Mouse (Mus musculus): ENCODE measurements around the gene Asna1.
A peak's percentile ranks its signal among the peaks of the same experiment; 100 is the strongest.

The Asna1 gene

DNA sequence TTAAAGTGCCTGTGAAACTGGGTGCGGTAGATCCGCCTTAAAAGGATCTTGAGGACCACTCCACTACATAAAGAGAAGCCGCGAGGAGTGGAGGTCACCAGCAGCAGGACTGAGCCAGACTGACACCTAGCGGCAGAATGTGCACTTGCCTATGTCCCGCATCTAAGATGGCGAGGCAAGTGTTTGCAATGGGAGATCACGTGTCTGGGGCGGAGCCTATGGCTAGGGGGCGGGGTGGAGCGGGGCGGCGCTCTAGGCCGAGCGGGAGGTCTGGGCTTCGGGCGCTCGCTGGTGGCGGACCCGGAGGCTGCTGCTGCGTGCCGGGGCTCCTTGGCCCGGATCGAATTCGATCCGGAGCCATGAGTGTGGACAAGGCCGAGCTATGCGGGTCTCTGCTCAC, 34.7 kb downstream of the Asna1 start, which contains the start of gene Hook2:
Hook2 (plus strand) TSS at position 255 of the 400 bp plus-strand sequence.
- DNase-seq (ENCODE audit: low read depth, low spot score) = peak; percentile 99

DNA sequence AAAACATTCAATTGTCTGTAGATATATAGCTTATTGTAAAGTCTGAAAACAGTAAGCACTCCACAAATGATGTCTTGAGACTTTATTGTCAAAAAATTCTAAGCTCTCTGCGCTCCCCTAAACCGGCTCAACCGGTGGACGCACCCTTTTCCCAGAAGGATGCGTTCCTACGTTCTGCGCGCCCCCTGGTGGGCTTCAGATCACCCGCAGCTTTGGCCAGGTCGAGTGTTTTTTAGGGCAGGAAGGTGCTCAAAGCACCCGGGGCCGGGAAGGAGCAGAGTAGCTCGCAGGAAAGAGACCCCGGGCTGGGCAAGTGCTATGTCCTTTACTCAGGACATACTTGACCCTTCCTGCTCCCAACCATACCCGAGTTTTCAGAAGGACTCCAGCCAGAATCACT, 35.3 kb downstream of the Asna1 start:
- peak; percentile 94 for DNase-seq (ENCODE audit: low read depth, low spot score)

DNA sequence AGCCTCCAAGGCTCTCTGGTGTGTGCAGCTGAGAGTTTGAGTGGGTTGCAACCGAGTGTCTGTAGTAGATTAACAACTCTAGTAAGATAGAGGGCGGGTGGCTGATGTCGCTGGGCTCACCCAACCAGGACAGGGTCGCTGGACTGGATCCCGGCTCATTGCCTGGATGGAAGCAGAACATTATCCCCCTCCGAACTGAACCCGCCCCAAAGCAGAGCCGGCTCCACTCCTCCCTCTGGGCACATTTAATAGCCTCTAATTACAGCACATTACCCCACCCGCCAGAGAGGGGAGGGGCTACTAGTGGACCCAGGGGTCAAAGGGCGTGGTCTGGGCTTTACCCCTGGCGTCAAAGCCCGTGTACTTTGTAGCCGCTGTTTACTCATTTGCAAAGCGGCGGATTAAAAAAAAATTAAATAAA, 35.8 kb downstream of the Asna1 start:
- no peak for DNase-seq (ENCODE audit: low read depth, low spot score)

DNA sequence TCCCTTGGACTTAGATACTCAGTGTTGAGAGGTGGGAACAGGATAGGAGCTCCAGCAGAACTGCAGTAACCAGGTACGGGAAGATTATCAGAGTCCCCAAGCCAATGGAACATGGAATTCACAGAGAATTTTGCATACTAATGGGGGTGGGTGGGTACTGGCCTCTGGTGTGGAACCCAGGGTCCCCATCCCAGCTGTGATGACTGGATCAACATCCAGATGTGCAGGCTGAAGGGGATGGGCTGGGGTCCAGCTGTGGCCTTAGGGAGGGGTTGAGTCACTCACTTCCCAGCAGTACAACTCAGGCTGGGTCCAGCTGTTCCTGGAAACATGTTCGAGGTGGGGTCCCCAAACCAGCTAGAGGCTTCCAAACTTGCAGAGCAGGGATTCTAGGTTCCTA, 37.2 kb downstream of the Asna1 start:
- DNase-seq (ENCODE audit: low read depth, low spot score) = no peak

DNA sequence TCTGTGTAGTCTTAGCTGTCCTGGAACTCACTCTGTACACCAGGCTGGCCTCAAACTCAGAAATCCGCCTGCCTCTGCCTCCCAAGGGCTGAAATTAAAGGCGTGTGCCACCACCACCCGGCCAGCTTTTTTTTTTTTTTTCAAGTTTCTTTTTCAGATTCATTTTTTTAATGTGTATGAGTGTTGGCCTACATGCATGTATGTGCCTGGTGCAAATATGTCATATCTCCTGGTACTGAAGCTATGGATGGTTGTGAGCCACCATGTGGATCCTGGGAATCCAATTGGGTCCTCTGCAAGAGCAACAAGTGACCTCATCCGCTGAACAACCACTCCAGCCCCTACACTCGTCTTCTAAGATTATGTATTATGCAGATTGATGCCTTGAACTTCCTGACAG, 37.7 kb downstream of the Asna1 start:
- no peak for DNase-seq (ENCODE audit: low read depth, low spot score)

DNA sequence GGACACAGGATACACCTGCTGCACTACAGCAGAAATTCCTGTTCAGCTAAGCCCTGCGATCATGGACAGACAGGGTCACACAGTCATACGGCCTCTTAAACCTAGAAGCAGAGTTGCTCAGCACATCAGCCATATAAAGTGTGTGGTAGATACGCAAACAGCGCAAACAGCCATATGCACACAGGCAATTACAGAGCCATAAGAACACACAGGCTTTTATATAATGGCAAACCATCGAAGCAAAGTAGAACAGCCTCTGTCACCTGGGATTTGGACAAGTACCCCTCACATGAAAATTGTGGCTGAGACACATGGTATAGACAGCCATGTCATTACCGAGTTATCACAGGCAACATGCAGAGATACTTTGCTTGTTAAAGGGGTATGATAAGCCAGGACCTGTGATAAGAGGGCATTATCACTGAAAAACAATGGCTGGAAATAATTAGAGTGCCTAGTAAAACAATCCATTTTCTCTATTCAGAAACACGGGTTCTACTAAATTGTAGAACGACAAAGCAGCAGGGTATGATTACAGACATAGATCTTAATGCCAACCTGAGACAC, 38.6 kb downstream of the Asna1 start:
- DNase-seq (ENCODE audit: low read depth, low spot score) = no peak

DNA sequence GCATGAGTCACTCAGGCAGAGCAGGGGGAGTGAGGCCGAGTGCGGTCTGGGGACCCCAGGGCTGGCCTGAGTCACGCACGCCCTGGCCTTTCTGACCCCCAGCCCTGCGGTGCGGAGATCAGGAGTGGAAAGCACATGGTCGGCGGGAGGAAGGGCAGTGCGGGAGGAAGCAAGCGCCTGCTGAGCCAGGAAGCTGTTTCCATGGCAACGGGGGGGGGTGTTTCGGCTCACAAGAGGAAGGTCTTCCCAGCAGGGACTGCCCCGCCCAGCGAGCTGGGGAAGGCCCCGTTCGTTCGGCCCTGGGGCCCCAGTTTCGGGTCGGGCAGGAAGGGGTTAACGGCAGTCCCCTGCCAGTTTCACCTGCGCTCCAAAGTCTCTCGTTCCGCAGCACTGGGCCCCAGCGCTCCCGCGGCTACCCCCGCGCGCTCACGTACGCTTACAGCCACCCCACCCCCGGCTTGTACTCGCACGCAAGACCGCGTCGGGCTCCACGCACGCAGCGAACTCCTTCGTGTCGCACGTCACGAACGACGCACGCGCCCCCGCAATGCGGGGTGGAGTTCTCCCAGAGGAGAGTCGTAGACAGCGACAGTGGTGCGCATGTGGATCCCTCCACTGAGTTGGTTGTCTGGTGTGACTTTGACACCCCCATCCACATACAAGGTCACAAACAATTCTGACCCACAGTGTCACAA, 39.2 kb downstream of the Asna1 start:
- DNase-seq (ENCODE audit: low read depth, low spot score) = no peak

DNA sequence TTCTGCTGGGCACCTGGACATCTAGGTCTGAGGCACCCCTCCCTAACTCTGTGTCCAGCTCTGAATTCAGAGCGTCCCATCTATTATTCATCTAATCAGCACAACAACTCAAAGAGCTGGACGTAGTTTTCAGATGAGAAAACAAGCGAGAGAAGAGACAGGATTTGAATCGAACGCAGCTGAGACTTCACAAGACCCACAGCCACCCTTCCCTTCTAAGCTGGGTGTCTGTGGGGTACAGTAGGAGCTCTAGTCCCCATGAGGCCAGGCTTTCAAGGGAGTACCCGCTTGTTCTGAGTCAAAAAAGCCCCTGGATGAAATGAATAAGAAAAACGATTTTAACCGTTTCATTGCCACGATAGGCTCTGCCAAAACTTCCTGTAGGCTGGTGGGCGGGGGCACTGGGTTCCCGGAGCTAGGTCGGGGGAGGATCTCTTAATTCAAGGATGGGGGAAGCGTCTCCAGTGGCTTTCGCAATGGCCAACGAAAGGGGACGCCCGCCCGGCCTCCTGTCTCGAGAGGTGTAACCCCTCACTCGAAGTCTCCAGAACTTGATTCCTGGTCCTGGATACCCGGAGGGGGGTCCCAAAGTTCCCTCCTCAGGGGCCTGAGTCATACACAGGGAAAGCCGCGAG, 39.9 kb downstream of the Asna1 start:
- no peak for DNase-seq (ENCODE audit: low read depth, low spot score)

DNA sequence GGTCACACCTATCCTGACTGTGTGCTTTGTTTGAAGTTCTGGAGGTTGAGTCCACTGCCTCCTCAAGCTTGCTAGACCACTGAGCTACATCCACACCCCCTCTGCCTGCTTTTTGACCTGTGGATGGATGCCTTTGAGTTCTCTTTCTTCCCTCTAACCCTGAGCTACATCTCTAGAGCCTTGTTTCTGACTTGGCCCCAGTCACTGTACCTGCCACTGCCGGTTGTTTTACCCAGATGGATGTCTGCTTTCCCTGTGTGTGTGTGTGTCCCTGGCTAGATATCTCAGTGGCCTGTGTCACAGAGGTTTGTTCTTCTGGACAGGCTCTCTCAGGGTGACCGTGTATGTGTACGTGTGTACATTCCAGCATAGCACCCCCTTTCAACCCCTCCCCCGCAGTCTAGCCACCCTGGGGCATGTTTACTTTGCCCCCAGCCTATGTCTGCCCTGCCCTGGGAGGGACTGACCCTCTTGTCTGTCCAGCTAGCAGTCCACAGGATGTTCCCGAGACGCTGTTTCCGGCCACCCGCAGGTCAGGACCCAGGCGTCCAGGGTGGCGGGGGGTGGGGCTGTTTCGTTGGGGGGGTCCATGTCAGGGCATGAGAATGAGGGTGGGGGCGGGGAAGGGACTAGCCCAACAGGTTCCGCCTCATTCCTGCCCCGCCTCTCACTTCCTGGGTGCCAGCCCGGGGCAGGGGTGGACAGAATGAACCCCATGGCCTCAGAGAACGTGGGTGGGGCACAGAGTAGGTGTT, 40.6 kb downstream of the Asna1 start:
- DNase-seq (ENCODE audit: low read depth, low spot score) = no peak

DNA sequence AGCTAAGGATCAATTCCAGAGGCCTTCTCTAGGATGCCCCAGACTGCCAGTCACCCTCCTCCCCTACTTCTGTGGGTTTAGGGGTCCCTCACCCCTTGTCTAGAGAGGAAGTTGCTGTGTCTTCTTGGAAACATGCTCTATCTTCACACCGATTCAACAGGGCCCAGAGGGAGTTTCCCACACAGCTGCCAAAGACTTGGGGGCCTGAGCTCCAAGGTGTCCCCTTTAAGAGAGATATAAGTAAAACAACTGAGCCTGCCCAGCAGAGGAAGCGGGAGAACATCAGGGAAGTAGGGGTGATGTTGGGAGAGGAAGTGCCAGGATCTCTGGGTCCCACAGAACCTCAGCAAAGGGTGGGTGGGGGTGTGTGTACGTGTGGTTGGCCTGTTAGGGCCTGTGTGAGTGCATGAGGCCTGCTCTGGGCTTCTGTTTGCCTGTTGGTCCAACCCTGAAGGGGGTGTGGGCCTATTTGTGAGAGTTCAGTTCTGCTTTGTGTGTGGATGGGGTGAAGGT, 42.5 kb downstream of the Asna1 start:
- DNase-seq (ENCODE audit: low read depth, low spot score) = no peak

DNA sequence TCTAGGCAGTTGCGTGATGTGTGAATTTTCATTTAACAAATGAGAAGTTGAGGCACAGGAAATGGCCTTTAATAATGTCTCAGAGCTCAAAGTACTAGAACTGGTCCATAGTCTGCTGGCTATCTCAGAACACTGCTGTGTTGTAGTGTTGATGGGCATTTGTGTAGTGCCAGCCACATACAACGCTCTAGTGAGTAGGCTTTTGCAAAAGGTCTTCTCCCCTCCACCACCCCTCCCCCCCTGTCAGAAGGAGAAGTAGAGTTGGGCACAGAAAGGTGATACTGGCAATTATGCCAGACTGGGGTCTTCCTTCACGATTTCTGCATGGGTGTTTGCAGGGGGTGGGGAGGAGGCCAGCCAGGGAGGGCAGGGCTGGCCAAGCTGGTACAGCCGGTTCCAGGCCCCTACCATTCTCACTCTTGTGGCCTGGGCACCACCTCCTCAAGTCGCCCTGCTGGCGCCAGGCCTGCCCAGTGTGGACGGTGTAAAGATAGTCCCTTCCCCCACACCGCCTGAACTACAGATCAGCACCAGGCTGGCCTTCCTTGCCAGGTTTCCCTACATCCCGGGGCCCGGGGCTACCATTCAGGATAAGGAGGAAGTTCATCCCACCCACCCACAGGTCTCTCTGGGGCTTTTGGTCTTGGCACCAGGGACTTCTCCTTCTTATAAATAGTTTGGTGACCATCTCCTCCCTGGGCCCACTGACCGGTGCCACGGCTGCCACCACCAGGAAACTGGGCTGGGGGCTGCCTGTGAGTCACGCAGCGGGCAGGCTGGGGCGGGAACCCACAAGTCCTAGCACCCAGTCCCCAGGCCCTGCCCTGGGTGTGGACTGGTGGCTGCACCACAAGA, 43.2 kb downstream of the Asna1 start:
- no peak for DNase-seq (ENCODE audit: low read depth, low spot score)

DNA sequence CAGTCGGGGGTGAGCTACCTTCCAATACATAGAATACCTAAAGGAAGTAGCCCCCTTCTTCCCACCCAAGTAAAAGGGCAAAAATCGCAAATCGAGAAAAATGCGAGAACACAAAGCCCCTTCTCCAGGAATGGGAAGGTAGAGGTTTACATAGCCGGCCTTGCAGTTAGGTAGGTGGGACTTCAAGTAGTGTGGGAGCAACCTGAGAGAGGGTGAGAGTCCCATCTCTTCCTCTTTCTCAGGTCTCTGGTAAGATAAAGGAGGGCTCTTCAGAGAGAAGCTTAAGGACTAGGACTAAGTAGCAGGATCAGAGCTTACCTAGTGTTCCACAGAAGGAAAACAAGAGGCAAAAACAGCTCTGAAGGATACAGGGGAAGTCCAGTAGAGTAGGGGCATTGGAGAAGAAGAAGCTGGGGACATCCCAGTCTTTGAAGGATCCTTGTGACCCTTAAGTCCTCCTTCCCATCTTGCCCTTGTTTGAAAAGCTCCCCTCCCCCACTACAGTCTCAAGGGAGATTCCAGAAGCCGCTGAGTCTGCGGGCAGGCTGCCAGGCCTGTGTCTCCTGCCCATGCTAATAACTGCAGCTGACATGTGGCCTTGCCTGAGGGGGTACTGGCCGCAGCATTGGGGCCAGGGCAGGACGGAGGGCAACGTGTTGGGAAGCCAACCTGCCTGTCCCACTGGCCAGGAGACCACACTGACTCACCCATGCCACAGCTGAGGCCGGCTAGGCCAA, 44.3 kb downstream of the Asna1 start:
- DNase-seq (ENCODE audit: low read depth, low spot score) = no peak

DNA sequence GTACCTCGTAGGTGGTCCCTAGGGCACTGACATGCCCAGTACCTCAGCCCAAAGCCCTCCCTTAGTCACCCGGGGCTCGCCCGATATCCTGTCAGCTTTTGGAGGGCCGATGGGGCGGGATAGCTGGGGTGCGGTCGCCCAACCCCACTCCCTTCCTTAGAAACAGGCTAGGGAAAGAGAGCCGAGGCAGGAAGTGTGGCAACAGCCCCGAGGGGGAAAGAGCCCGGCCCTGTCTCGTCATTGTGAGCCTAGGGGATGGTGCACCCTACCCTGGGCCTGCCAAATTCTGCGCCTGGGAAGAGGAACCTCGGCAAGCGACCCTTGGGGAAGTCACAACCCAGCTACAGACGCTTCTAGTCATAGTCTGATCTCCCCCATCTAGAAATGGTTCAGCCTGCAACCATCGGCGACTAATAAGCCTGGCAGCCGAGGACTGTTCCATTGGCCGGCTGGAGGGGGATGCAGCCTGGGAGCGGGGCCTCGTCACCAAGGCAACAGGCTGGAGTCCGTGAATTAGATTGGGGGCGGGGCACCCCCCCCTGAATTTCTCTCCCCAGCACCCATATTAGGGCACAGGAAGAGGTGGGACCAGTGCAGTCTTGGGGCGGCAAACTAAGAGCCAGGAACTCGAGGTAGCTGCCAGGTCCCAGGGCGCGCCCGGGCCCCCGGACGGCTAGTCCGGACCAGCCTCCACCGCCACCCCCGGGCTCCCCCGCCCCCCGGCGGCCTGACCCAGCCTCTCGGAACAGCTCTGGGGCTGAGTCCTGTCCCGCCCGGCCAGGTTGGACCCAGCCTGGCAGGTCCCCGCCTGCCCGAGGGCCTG, 45.3 kb downstream of the Asna1 start:
- peak; percentile 85 for DNase-seq (ENCODE audit: low read depth, low spot score)

DNA sequence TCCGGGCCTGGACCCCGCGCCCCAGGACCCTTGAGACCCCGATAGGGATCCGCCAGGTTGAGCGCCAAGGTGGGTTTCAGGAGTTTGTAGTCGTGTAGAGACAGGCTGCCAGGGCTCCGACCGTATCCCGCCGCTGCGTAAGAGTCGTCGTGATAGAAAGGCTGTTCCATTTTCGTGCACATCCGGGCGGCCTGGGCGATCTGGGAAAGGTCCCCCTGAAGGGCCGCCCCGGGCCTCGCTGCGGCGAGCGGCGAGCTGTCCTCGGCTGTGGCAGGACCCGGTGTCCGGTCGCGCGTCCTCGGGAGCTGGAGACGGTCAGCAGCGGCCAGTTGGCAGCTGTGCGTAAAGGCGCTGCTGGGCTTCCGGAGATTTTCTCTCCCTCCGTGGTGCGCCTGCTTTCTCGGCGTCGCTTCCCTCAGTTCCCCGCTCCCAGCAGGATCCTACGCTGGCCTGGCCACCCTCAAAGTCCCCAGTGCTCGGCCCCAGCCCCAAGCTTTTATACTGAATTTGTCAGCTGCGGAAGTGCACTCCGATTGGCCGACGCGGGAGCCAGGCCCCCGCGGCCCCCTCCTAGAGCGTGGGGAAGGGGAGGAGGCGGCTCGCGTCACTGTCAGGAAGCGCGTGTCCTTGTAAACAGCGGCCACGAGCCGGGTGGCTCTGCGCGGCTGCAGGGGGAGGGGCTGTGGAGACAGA, 46.7 kb downstream of the Asna1 start, which contains the start of gene Junb:
Junb (minus strand) TSS at position 471 of the 693 bp plus-strand sequence.
- no peak for DNase-seq (ENCODE audit: low read depth, low spot score)

DNA sequence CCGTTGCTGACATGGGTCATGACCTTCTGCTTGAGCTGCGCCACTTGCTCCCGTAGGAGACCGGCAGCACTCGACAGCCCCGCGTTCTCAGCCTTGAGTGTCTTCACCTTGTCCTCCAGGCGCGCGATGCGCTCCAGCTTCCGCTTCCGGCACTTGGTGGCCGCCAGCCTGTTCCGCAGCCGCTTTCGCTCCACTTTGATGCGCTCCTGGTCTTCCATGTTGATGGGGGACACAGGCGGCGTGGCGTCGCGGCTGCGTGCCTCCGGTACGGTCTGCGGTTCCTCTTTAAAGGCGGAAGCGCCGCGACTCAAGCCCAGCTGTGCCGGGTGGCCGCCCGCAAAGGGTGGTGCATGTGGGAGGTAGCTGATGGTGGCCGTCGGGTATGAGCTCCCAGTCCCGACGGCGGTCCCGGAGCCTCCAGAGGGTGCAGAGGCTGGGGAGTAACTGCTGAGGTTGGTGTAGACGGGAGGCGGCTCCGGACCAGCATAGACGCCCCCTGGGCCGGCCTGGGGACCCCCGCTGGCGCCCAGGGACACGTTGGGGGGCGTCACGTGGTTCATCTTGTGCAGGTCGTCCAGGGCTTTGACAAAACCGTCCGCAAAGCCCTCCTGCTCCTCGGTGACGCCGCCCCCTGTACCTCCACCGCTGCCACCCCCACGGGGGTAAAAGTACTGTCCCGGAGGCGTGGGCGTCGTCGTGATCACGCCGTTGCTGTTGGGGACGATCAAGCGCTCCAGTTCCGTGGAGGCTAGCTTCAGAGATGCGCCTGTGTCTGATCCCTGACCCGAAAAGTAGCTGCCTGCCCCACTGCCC, 47.4 kb downstream of the Asna1 start:
- DNase-seq (ENCODE audit: low read depth, low spot score) = no peak

DNA sequence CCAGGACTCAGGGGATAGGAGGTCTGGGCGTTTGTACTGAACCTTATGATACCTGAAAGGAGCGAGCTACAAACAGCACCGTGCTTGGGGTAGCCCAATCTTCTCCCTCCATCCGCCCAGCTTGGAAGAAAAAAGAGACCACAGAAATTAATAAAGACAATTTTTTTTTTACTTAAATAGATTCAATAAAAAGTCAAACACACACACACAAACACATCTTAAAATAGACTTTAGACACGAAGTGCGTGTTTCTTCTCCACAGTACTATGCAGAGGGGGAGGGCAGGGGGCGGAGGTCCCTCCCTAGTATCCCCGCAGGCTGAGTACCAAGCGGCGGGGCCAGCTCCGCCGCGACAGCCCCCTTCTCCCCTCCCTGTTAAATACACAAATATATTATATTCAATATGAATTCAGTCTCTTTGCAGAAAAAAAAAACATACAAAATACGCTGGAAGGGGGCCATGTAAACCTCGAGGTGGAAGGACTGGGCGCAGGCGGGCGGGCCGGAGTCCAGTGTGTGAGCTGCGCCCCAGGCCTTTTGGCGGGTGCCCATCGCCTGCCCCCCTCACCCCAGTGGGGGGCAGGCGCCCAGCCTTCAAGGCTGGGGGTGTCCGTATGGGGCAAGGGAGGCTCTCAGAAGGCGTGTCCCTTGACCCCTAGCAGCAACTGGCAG, 48.2 kb downstream of the Asna1 start:
- no peak for DNase-seq (ENCODE audit: low read depth, low spot score)

DNA sequence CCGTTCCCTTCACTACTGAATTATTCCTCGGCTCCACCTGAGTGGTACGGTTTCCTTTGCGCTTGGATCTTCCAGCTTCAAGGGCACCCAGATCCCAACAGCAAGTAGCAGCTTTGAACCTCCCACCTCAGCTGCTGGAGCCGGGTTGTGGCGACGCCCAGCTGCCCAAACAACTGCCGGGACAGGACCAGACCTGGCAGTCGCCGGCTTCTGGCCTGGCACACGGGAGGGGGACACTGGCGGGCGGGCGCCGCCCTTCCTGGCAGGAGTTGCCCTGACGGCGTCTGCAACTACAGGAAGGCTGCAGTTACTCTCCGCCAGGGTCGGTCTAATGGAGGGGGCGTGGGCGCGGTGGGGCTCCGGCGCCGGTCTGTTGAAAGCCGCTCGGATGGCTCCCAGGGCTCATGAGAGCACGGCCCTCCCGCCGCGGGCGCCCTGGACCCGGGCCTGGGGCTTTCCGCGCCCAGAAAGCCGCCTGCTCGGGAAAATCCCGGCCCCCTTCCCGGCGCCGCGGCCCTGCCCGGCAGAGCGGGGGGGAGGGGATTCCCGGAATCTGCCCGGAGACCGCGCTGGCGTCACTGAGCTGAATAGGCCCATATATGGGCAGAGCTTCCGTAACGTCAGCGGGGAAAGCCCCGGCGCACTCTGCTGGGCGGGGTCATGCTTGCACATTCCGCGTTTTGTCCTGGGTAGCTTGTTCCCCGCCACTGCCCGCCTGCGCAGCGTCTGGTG, 48.9 kb downstream of the Asna1 start:
- peak; percentile 86 for DNase-seq (ENCODE audit: low read depth, low spot score)

Measured in c-Kit-negative CD71-positive TER-119-positive erythroid progenitor cells, embryonic 14.5 days (primary cell).